Mouse (Mus musculus): Measurements from ENCODE around the gene March9.

The March9 gene

DNA sequence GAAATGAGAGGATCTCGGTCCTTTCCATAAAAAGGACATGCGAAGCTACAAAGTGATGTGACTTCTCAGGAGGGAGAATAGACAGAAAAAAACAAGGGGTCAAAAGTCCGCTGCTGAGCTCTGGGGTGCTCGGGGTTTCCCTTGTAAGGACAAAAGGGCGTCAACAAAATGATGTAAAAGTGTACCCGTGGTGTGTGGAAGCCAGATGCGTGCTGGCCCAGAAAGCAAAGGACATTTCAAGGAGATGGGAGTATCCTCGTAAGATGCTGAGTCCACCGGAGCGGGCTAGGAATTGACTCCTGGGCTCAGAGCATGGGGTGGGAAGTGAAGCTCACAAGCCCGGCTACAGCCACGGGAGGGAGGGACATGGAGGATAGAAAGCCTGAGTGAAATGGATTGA lies 22.3 kb downstream of the March9 start:
- DNase-seq (ENCODE audit: low read depth, low spot score) = no peak

DNA sequence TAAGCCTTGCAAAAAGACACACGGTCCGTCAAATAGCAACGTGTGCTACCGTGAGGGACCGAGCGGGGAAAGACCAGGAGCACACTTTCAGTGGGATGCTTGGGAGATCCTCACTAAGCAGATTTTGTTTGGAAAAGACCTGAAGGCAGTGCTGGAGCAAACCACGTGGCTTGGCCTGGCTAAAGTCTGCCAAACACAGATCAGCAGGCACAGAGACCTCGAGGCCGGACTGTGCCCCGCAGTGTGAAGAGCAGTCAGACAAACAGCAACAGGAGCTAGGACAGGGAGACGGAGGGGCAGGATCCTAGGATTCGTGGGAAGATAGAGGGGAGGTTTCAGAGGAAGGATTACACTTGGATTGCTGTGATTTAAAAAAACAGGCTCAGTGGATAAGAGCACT lies 23.7 kb downstream of the March9 start:
- DNase-seq (ENCODE audit: low read depth, low spot score) = no peak

DNA sequence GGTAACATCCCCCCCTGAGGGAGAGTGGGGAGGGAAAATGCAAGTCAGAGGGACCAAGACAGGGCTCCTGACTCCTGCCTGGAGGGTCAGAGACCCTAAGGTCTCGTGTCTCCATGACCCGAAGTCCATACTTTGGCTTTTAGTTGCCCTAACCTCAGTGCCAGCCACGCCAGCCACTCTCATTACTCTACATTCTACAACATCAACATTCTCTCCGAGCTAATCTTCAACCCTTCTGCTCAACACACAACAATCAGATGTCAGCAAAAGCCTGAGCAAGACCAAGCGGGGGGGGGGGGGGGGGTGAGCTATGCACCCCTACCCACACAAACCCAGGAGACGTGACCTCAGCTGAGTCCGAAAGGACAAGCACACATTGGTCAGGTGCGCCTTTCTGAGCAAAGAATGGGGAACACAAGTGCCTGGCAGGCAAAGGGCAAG lies 26.7 kb downstream of the March9 start:
- no peak for DNase-seq (ENCODE audit: low read depth, low spot score)

DNA sequence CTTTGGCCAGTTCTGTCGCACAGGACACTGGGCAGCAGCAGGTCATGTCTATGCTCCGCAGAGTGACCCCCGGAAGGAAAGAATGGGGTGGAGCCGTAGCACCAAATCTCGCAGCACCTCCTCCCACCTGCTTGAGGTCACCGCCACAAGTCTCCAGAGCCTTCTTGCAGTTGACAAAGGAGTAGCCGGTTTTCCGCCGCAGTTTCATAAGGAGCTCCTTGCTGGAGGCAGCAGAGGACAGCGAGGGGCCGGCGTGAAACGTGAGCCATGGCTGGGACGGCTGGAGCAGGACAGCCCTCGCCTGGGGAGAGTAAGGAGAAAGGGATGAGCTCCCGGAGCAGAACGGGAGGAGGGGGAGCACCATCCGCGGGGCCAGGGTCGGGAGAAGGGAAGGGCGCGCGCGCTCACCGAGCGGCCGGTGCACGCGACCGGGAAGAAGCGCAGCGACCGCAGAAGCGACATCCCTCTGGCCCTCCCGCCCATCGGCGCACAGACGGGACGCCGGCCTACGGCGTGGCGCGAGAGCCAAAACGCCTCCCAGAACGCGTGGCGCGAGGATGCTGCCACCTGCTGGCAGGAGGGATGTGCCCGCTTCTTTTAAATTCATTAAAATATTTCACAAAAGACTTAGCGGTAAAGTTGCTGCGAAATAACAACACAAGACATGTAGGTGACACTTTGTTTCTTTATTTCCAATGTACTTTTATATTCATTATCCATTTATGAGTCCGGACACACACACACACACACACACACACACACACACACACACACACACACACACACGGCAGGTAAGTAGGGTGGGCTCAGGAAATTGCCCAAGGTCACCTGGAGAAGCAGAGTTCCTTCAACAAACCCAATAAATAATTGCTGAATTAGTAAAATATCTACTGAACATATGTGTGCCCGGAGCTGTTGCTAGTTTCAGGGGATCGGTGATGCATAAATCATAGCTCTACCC lies 29.4 kb downstream of the March9 start, which contains the start of gene Tsfm:
Gene Tsfm (minus strand): TSS at position 505 of the 961 bp plus-strand sequence.
- peak; percentile 92 for DNase-seq (ENCODE audit: low read depth, low spot score)

DNA sequence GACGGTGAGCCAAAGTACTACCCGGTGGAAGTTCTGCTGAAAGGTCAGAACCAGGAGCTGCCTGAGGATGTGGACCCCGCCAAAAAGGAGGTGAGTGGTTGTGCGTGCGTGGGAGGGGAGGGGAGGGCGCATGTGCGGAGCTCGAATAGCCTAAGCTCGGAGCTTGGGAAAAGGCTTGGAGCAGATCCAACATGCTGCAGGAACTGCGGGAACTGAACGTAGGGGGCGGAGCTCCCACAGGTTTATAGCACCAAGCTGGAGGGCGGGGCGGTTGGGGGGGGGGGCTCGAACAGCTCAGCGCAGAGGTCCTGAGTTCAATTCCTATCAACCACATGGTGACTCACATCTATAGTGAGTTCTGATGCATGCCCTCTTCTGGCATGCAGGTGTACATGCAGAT lies 41.6 kb downstream of the March9 start:
- DNase-seq (ENCODE audit: low read depth, low spot score) = no peak

DNA sequence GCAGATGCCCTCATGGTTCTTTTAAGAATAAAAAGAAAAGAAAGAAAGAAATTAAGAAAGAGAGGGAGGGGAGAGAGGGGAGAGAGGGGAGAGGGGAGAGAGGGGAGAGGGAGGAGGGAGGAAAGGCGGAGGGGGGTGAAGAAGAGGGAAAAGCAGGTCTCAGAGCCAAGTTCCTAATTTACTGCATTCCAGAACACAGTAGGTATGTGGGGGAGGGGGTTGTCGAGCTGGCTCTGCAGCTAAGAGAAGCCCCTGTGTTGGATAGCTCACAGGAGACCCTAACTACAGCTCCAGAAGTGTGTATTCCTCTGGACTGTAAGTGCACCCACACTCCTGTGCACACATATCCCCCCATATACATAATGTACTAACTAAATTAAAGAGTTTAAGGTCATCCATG lies 42.9 kb downstream of the March9 start:
- no peak for DNase-seq (ENCODE audit: low read depth, low spot score)

DNA sequence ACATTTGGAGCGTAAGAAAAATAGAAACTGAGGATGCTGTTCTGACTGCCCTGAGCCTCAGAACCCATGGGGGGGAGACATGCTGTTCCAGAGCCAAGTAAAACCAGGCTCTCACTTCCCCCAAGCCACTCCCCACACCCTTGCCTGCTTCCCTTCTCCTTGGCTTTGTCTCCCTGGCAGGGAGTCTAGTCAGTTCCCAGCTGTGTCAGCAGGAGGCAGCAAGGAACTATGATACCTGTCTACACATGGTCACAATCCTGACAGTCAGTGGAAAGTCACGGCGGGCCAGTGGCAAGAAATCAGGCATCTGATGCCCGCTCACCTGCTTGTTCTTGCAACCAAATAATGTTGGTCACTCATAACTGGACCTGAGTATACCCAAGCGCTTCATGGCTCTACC lies 43.5 kb downstream of the March9 start:
- DNase-seq (ENCODE audit: low read depth, low spot score) = no peak
